In the genomic region with DNA sequence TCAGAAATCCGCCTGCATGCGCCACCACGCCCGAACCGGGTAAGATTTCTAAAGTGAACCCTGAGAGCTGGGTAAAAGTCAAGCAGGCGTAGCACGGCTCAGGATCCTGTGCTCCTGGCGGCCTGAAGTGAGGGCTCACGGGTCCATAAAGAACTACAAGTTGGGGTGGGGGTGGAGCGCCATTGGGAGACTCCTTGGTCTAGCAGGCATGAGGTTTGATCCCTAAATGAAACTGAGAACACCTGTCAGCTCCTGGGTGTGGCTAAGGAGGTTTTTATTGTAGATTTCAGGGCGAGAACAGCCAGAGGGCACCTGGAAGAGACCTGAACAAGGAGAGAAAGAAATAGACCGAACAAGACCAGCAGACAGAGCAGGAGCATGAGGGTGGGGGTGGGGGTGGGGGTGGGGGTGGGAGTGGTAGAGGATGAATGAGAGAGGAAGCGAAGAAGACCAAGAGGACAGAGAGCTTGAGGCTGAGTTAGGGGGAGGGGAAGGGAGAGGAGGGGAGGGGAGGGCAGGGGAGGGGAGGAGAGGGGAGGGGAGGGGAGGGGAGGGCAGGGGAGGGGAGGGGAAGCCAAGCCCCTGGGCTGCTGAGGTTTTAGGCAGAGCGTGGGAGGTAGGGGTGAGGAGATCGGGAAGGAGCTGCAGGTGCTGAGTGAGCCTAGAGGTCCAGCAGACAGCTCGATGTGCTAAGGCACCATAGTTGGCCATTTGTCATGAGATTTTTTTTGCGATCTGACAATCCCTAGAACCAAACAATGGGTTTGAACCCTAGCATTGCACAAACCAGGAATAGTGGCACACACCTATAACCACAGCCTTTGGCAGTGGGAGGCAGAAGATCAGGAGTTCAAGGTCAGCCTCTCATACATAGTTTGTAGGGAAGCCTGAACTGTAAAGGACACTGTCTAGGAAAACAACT, we compare ENCODE assay signal across 1 mouse cellular context.
TF ChIP-seq lines count a peak whose summit lies in the region.

No protein-coding gene starts in this region.

TF ChIP-seq in MEL, 35 proteins besides CTCF, POLR2A, EP300 and RAD21:
- TF ChIP-seq ZKSCAN1 (IDR thresholded peaks at IDR 0.05; ENCODE audit: low read depth, low read length) (no peak), USF1 (IDR thresholded peaks at IDR 0.05; ENCODE audit: low read depth, low read length) (no peak), TCF12 (IDR thresholded peaks at IDR 0.05; ENCODE audit: low read depth, low read length) (no peak), ZNF384 (IDR thresholded peaks at IDR 0.05; ENCODE audit: low read depth, low read length) (no peak), MAFK (IDR thresholded peaks at IDR 0.05; ENCODE audit: borderline replicate concordance, low read depth, low read length) (no peak), RCOR1 (IDR thresholded peaks at IDR 0.05; ENCODE audit: low read depth, low read length) (no peak)
TF ChIP-seq in MEL: peak in this region for 0.
